Mouse (Mus musculus): Measurements from ENCODE around the gene Slc9a8. TPM values are rescaled to one million over a fixed set of nuclear protein-coding genes. Genes with fewer than 3 reads are reported as not detected.

Gene Slc9a8
- polyA plus RNA-seq, 1 experiment, result 26.4 TPM

GRCm38 (mm10) chr2:167381596-167381995, 39.9 kb upstream of the Slc9a8 start:
- no peaks in the 10 kb centered on the region for H3K36me3 ChIP-seq (ENCODE audit: control insufficient read depth, insufficient read depth)
- H3K4me2 ChIP-seq (ENCODE audit: low read depth), result no peak overlapping the region
- no peak for TF ChIP-seq POLR2A (IDR thresholded peaks at IDR 0.05; ENCODE audit: insufficient read length, low read depth)
- no peak for TF ChIP-seq TCF3 (IDR thresholded peaks at IDR 0.05; ENCODE audit: insufficient read length, low read depth)
- no peak for TF ChIP-seq E2F4 (IDR thresholded peaks at IDR 0.05; ENCODE audit: insufficient read depth)
- TF ChIP-seq USF1 (IDR thresholded peaks at IDR 0.05; ENCODE audit: low read depth), result no peak
- no peak for TF ChIP-seq POLR2AphosphoS2 (IDR thresholded peaks at IDR 0.05; ENCODE audit: insufficient read length, low read depth)
- no peak for TF ChIP-seq SRF (IDR thresholded peaks at IDR 0.05; ENCODE audit: control insufficient read depth, insufficient read length, low read depth)
- TF ChIP-seq REST (IDR thresholded peaks at IDR 0.05; ENCODE audit: insufficient read depth, insufficient read length), result no peak
- no peak for TF ChIP-seq TCF12 (IDR thresholded peaks at IDR 0.05; ENCODE audit: insufficient read depth, poor library complexity, severe bottlenecking)
- no peak for TF ChIP-seq MYOD1 (IDR thresholded peaks at IDR 0.05; ENCODE audit: control insufficient read depth in 1 of 3, insufficient read length in 2 of 3, low read depth in 2 of 3)
- no peak for TF ChIP-seq MYOG (IDR thresholded peaks at IDR 0.05; ENCODE audit: control insufficient read depth in 1 of 3, insufficient read depth in 1 of 3, insufficient read length in 2 of 3, low read depth in 2 of 3)
- TF ChIP-seq MAX (IDR thresholded peaks at IDR 0.05; ENCODE audit: low read depth), result no peak
- TF ChIP-seq CEBPB (IDR thresholded peaks at IDR 0.05; ENCODE audit: insufficient read depth, poor library complexity, severe bottlenecking), result no peak
- H3K79me2 ChIP-seq (ENCODE audit: control insufficient read depth, insufficient read depth), result no peaks in the 10 kb centered on the region
- no peak overlapping the region for H3K4me3 ChIP-seq
- no peak overlapping the region for H3ac ChIP-seq (ENCODE audit: control insufficient read depth, insufficient read length)
- H3K27me3 ChIP-seq (ENCODE audit: control insufficient read depth, insufficient read depth, insufficient read length), result no peaks in the 10 kb centered on the region

DNA sequence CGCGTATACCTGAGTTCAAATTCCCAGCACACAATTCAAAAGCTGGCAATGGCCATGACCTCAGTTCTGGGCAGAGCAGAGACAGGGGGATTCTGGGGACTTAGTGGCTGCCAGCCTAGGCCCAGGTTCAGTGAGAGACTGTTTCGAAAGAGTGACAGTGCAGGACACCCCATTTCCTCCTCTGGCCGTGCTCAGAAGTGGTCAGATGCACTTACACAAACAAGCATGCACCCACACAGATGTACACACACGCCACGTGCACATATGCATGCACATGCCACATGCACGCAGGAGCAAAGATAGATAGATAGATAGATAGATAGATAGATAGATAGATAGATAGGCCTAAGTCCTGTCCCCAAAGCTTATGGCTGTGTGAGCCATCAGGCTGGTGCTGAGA, 39.1 kb upstream of the Slc9a8 start:
- H3K4me3 ChIP-seq, result no peak overlapping the region
- H3K79me2 ChIP-seq (ENCODE audit: control insufficient read depth, insufficient read depth), result no peaks in the 10 kb centered on the region
- TF ChIP-seq E2F4 (IDR thresholded peaks at IDR 0.05; ENCODE audit: insufficient read depth), result no peak
- TF ChIP-seq TCF12 (IDR thresholded peaks at IDR 0.05; ENCODE audit: insufficient read depth, poor library complexity, severe bottlenecking), result no peak
- TF ChIP-seq REST (IDR thresholded peaks at IDR 0.05; ENCODE audit: insufficient read depth, insufficient read length), result no peak
- no peak for TF ChIP-seq USF1 (IDR thresholded peaks at IDR 0.05; ENCODE audit: low read depth)
- no peaks in the 10 kb centered on the region for H3K36me3 ChIP-seq (ENCODE audit: control insufficient read depth, insufficient read depth)
- no peaks in the 10 kb centered on the region for H3K27me3 ChIP-seq (ENCODE audit: control insufficient read depth, insufficient read depth, insufficient read length)
- H3K4me2 ChIP-seq (ENCODE audit: low read depth), result no peak overlapping the region
- no peak overlapping the region for H3ac ChIP-seq (ENCODE audit: control insufficient read depth, insufficient read length)

DNA sequence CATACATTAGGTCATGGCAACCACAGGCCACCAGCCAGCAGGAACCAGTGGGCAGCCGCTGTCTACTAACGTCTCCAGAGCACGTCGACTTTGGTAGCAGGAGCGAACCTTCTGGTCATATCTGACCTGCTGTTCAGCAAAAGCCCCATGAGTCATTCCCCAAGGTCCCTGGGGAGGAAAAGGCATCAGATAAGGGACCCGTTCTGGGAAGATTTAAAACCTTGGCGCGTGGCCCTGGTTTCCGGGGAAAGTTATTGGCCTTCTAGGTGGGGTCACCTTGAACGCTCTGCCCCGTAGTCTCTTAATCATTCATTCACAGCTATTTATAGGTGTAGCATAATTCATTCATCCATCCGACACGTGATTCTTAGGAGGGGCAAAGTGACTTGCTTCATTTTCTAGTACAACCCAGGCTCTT, 37.8 kb upstream of the Slc9a8 start:
- TF ChIP-seq TCF12 (IDR thresholded peaks at IDR 0.05; ENCODE audit: insufficient read depth, poor library complexity, severe bottlenecking) (no peak), REST (IDR thresholded peaks at IDR 0.05; ENCODE audit: insufficient read depth, insufficient read length) (no peak), USF1 (IDR thresholded peaks at IDR 0.05; ENCODE audit: low read depth) (peak; percentile 75), MYOG (IDR thresholded peaks at IDR 0.05; ENCODE audit: control insufficient read depth in 1 of 3, insufficient read depth in 1 of 3, insufficient read length in 2 of 3, low read depth in 2 of 3) (peak in 1 of 3 experiments; percentile 44), CEBPB (IDR thresholded peaks at IDR 0.05; ENCODE audit: insufficient read depth, poor library complexity, severe bottlenecking) (no peak), E2F4 (IDR thresholded peaks at IDR 0.05; ENCODE audit: insufficient read depth) (no peak), POLR2A (IDR thresholded peaks at IDR 0.05; ENCODE audit: insufficient read length, low read depth) (no peak), TCF3 (IDR thresholded peaks at IDR 0.05; ENCODE audit: insufficient read length, low read depth) (no peak), SRF (IDR thresholded peaks at IDR 0.05; ENCODE audit: control insufficient read depth, insufficient read length, low read depth) (no peak), POLR2AphosphoS2 (IDR thresholded peaks at IDR 0.05; ENCODE audit: insufficient read length, low read depth) (no peak), MYOD1 (IDR thresholded peaks at IDR 0.05; ENCODE audit: control insufficient read depth in 1 of 3, insufficient read length in 2 of 3, low read depth in 2 of 3) (peak in 1 of 3 experiments; percentile 37), MAX (IDR thresholded peaks at IDR 0.05; ENCODE audit: low read depth) (no peak)
- H3K4me2 ChIP-seq (ENCODE audit: low read depth), result peak overlapping the region; percentile 62
- H3K79me2 ChIP-seq (ENCODE audit: control insufficient read depth, insufficient read depth), result no peaks in the 10 kb centered on the region
- no peaks in the 10 kb centered on the region for H3K27me3 ChIP-seq (ENCODE audit: control insufficient read depth, insufficient read depth, insufficient read length)
- no peak overlapping the region for H3ac ChIP-seq (ENCODE audit: control insufficient read depth, insufficient read length)
- no peaks in the 10 kb centered on the region for H3K36me3 ChIP-seq (ENCODE audit: control insufficient read depth, insufficient read depth)
- no peak overlapping the region for H3K4me3 ChIP-seq

- H3K36me3 ChIP-seq (ENCODE audit: control insufficient read depth, insufficient read depth), result no peaks in the 10 kb centered on the region
- H3K27me3 ChIP-seq (ENCODE audit: control insufficient read depth, insufficient read depth, insufficient read length), result no peaks in the 10 kb centered on the region
- H3K4me2 ChIP-seq (ENCODE audit: low read depth), result peak overlapping the region; percentile 31
- TF ChIP-seq MYOD1 (IDR thresholded peaks at IDR 0.05; ENCODE audit: control insufficient read depth in 1 of 3, insufficient read length in 2 of 3, low read depth in 2 of 3) (no peak), MYOG (IDR thresholded peaks at IDR 0.05; ENCODE audit: control insufficient read depth in 1 of 3, insufficient read depth in 1 of 3, insufficient read length in 2 of 3, low read depth in 2 of 3) (no peak), POLR2A (IDR thresholded peaks at IDR 0.05; ENCODE audit: insufficient read length, low read depth) (no peak), MAX (IDR thresholded peaks at IDR 0.05; ENCODE audit: low read depth) (no peak), SRF (IDR thresholded peaks at IDR 0.05; ENCODE audit: control insufficient read depth, insufficient read length, low read depth) (no peak), TCF12 (IDR thresholded peaks at IDR 0.05; ENCODE audit: insufficient read depth, poor library complexity, severe bottlenecking) (no peak), REST (IDR thresholded peaks at IDR 0.05; ENCODE audit: insufficient read depth, insufficient read length) (no peak), CEBPB (IDR thresholded peaks at IDR 0.05; ENCODE audit: insufficient read depth, poor library complexity, severe bottlenecking) (no peak), USF1 (IDR thresholded peaks at IDR 0.05; ENCODE audit: low read depth) (no peak), POLR2AphosphoS2 (IDR thresholded peaks at IDR 0.05; ENCODE audit: insufficient read length, low read depth) (no peak), TCF3 (IDR thresholded peaks at IDR 0.05; ENCODE audit: insufficient read length, low read depth) (no peak), E2F4 (IDR thresholded peaks at IDR 0.05; ENCODE audit: insufficient read depth) (no peak)
- H3K4me3 ChIP-seq, result no peak overlapping the region
- no peak overlapping the region for H3ac ChIP-seq (ENCODE audit: control insufficient read depth, insufficient read length)
- no peaks in the 10 kb centered on the region for H3K79me2 ChIP-seq (ENCODE audit: control insufficient read depth, insufficient read depth)
These were observed 35.1 kb upstream of the Slc9a8 start for GRCm38 (mm10) chr2:167386456-167386855.

- Histone ChIP-seq H3ac (ENCODE audit: control insufficient read depth, insufficient read length) (no peak overlapping the region), H3K27me3 (ENCODE audit: control insufficient read depth, insufficient read depth, insufficient read length) (no peaks in the 10 kb centered on the region), H3K4me2 (ENCODE audit: low read depth) (peak overlapping the region; percentile 31), H3K36me3 (ENCODE audit: control insufficient read depth, insufficient read depth) (no peaks in the 10 kb centered on the region), H3K79me2 (ENCODE audit: control insufficient read depth, insufficient read depth) (no peaks in the 10 kb centered on the region), H3K4me3 (no peak overlapping the region)
- no peak for TF ChIP-seq MAX (IDR thresholded peaks at IDR 0.05; ENCODE audit: low read depth)
- TF ChIP-seq USF1 (IDR thresholded peaks at IDR 0.05; ENCODE audit: low read depth), result peak; percentile 22
- peak in 1 of 3 experiments; percentile 30 for TF ChIP-seq MYOD1 (IDR thresholded peaks at IDR 0.05; ENCODE audit: control insufficient read depth in 1 of 3, insufficient read length in 2 of 3, low read depth in 2 of 3)
- TF ChIP-seq MYOG (IDR thresholded peaks at IDR 0.05; ENCODE audit: control insufficient read depth in 1 of 3, insufficient read depth in 1 of 3, insufficient read length in 2 of 3, low read depth in 2 of 3), result peak in 1 of 3 experiments; percentile 48
These were observed 34.5 kb upstream of the Slc9a8 start for GRCm38 (mm10) chr2:167386998-167387397.

All from myocyte (in vitro differentiated cells).